Mouse (Mus musculus) large intestine, adult 2 months (tissue): ENCODE data around the gene Ubtd1. TPM values are rescaled to one million over a fixed set of nuclear protein-coding genes. Genes with fewer than 3 reads are reported as not detected.

Source experiments
- DNase-seq: peaks from one replicate; pipeline ENCODE4 v3.0.0-alpha.2; 2012; ENCODE audit warnings: low read depth, low spot score
- WGBS: fragments of 180-500 bp; shearing (Covaris S2); methylation state at CpG from one replicate; pipeline ENCODE4 v1.1.7; 2018; 5-methylcytosine and 5-hydroxymethylcytosine counted together
- polyA plus RNA-seq: library from polyadenylated mRNA; depleted of rRNA; stranded (reverse); fragments of >200 nt; gene quantifications from 2 replicates; pipeline ENCODE4 v1.2.3, GENCODE M21; 2012; rRNA removed

The Ubtd1 gene
- 11.1 and 11.3 TPM in 2 replicates for polyA plus RNA-seq

- DNase-seq: no peak
- under 1% methylated on average over 33 of the region's 33 CpGs for WGBS
Observed at GRCm38 (mm10) chr19:41981595-41981927, at the start of gene Ubtd1. Gene Ubtd1 (plus strand): TSS chr19:41981763.

- WGBS: under 1% methylated on average over 28 of the region's 28 CpGs
- DNase-seq: no peak
Observed at GRCm38 (mm10) chr19:41932686-41933085, 48.9 kb upstream of the Ubtd1 start.

GRCm38 (mm10) chr19:41933179-41934086 is 48.1 kb upstream of the Ubtd1 start, which contains the start of the genes Exosc1 and Zdhhc16:
Gene Exosc1 (minus strand): TSS chr19:41933423.
Gene Zdhhc16 (plus strand): TSS chr19:41933480.
- under 1% methylated on average over 47 of the region's 47 CpGs for WGBS
- DNase-seq: peak; percentile 98

GRCm38 (mm10) chr19:41934124-41934523 is 47.4 kb upstream of the Ubtd1 start:
- DNase-seq: no peak
- 16% methylated on average over 6 of the region's 6 CpGs for WGBS

GRCm38 (mm10) chr19:41935921-41936320 is 45.6 kb upstream of the Ubtd1 start:
- WGBS: 86% methylated on average over 1 of the region's 1 CpGs

GRCm38 (mm10) chr19:41938539-41938938 is 43.0 kb upstream of the Ubtd1 start:
- 86% methylated on average over 5 of the region's 5 CpGs for WGBS
- DNase-seq: no peak

More at GRCm38 (mm10) chr19:41935921-41936320, 45.6 kb upstream of the Ubtd1 start:
- no peak for DNase-seq

- no peak for DNase-seq
- WGBS: 83% methylated on average over 7 of the region's 7 CpGs
Observed at GRCm38 (mm10) chr19:41943841-41944240, 37.7 kb upstream of the Ubtd1 start.

GRCm38 (mm10) chr19:41952287-41952686 is 29.3 kb upstream of the Ubtd1 start:
- DNase-seq: no peak
- 69% methylated on average over 4 of the region's 4 CpGs for WGBS

GRCm38 (mm10) chr19:41953574-41953973 is 28.0 kb upstream of the Ubtd1 start:
- WGBS: 89% methylated on average over 3 of the region's 3 CpGs
- DNase-seq: no peak

- DNase-seq: no peak
- 86% methylated on average over 7 of the region's 7 CpGs for WGBS
Observed at GRCm38 (mm10) chr19:41969618-41970017, 11.9 kb upstream of the Ubtd1 start.

GRCm38 (mm10) chr19:41973891-41974794 is 7.4 kb upstream of the Ubtd1 start:
- no peak for DNase-seq
- 59% methylated on average over 13 of the region's 13 CpGs for WGBS

GRCm38 (mm10) chr19:41980422-41980818 is 1.1 kb upstream of the Ubtd1 start:
- WGBS: under 1% methylated on average over 16 of the region's 16 CpGs
- no peak for DNase-seq

- peak; percentile 98 for DNase-seq
Observed at GRCm38 (mm10) chr19:41980819-41981594, 556 bp upstream of the Ubtd1 start, which contains the start of gene Mms19. Gene Mms19 (minus strand): TSS chr19:41981157.

GRCm38 (mm10) chr19:41981931-41982790 is 598 bp downstream of the Ubtd1 start:
- DNase-seq: no peak
- under 1% methylated on average over 74 of the region's 74 CpGs for WGBS

More at GRCm38 (mm10) chr19:41980819-41981594, 556 bp upstream of the Ubtd1 start, which contains the start of gene Mms19:
- WGBS: 1% methylated on average over 67 of the region's 68 CpGs

- WGBS: 25% methylated on average over 4 of the region's 4 CpGs
- no peak for DNase-seq
Observed at GRCm38 (mm10) chr19:41982791-41983150, 1.2 kb downstream of the Ubtd1 start.

- WGBS: 96% methylated on average over 5 of the region's 5 CpGs
- no peak for DNase-seq
Observed at GRCm38 (mm10) chr19:41985994-41986393, 4.4 kb downstream of the Ubtd1 start.

GRCm38 (mm10) chr19:41987206-41987605 is 5.6 kb downstream of the Ubtd1 start:
- WGBS: 86% methylated on average over 4 of the region's 4 CpGs
- no peak for DNase-seq

GRCm38 (mm10) chr19:41989810-41990209 is 8.2 kb downstream of the Ubtd1 start:
- WGBS: 85% methylated on average over 6 of the region's 6 CpGs
- DNase-seq: no peak
